15 mouse cellular contexts compared by ENCODE assay signal in the genomic region with DNA sequence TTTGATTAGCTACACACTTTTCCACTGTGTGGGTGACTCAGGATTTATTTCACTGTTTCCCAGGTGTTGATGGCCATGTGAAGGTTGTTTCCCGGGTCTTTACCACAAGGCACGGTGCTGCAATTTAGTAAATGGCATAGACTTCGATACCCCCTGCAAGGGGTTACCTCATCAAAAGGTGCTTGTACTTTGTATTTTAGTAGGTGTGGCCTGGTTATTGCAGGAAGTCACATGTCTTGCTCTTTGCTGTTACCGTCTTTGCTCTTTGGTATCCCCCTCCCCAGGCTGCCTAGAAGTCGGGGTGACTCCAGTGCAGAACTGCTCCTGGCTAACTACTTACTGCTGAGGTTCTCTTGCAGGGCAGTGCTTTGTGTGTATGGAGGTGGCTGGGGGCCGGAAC.
A peak's percentile ranks its signal among the peaks of the same experiment; 100 is the strongest.
DNase-seq lines count a peak whose midpoint lies in the region; ATAC-seq lines count a peak whose summit lies in the region.
"Had no signal": no experiment of that assay in that cellular context is flagged by ENCODE, and none has a peak within 500 bp of the region (broad histone marks: within the 10 kb centered on the region; RNA-seq: fewer than 3 reads in every experiment).

No protein-coding gene starts in this region.

- DNase-seq in kidney, postnatal 36 days, result peak; percentile 30 to 49
- no peak for DNase-seq in kidney, postnatal 14 days
- DNase-seq in CD4-positive helper T cell, adult 2 months (ENCODE audit: low read depth, low spot score), result peak; percentile 16
- peak; percentile 52 for DNase-seq in thymus, postnatal 0 days (ENCODE audit: low spot score)
- no peak for DNase-seq in urinary bladder, postnatal 14 days (ENCODE audit: low spot score)
- no peak for DNase-seq in cerebellum, postnatal 14 days
- no peak for DNase-seq in cerebellum, adult 8-10 months
- DNase-seq: cerebellum, adult 9-11 months; gastrocnemius, postnatal 10 days; heart, adult 2 months; heart, postnatal 4 days; right cerebral cortex, postnatal 25 days had no signal

- ATAC-seq in granulocyte monocyte progenitor cell, adult 5-6 weeks (replicated peaks; ENCODE audit: poor library complexity, severe bottlenecking), result 0 out of 2 replicates have a peak, but pooled peaks have one; percentile 9
- ATAC-seq: forebrain, embryonic 14.5 days; lung, postnatal 0 days had no signal

Comparison
In these comparisons a context has a peak if more than half of its experiments do, and no peak if none do; other contexts are left out.
1. DNase-seq: peak in kidney, postnatal 36 days (2 of 2), CD4-positive helper T cell, adult 2 months (single experiment) and thymus, postnatal 0 days (single experiment); none in kidney, postnatal 14 days (single experiment), urinary bladder, postnatal 14 days (single experiment), cerebellum, postnatal 14 days (0 of 2) and cerebellum, adult 8-10 months (single experiment).